Mouse (Mus musculus): ENCODE results near the gene Manbal. TPM values are rescaled to one million over a fixed set of nuclear protein-coding genes. Genes with fewer than 3 reads are reported as not detected.

Gene Manbal
- polyA plus RNA-seq, 2 experiments = 52.8 to 82.3 TPM

DNA sequence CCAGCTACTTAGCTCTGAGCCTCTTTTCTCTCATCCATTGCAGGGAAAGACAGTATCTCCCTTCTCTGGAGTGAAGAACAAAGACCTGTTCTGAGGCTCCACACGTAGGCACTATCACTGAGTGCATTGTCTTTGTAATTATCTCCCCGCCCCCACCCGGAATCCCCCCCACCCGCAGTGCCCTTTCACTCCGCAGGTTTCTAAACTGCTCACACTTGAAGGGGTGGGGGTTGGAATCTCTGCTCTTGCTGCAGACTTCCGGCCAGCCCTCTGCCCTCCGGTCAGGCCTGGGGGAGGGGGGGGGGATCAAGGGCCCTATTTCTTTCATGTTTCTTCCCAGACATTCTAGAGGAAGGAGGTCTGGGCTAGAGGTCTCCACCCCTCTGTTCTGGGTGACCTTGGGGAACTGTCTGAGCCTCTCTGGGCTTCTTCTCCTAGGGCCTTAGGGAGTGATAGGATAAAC lies 51.2 kb downstream of the Manbal start:
- Histone ChIP-seq H3K27ac (replicated peaks; ENCODE audit: low read depth, low read length) (no peak overlapping the region), H3K9me3 (ENCODE audit: control insufficient read depth, low read length) (no peaks in the 10 kb centered on the region), H3K9ac (ENCODE audit: low read depth, low read length, severe bottlenecking) (no peak overlapping the region), H3K4me3 (replicated peaks; ENCODE audit: low read length) (no peak overlapping the region), H3K4me2 (replicated peaks; ENCODE audit: low read depth, low read length, severe bottlenecking) (no peak overlapping the region), H3K4me1 (ENCODE audit: control insufficient read depth, insufficient read depth, low read length) (peaks cover 17% of the 10 kb centered on the region), H3K27me3 (ENCODE audit: control insufficient read depth, insufficient read depth, low read length) (no peaks in the 10 kb centered on the region), H3K36me3 (ENCODE audit: control insufficient read depth, insufficient read depth, low read length) (no peaks in the 10 kb centered on the region)
- DNase-seq (ENCODE audit: low spot score) (no peak), ATAC-seq (ENCODE audit: low FRiP score, low read depth) (no peak)
- 6% methylated on average over 7 of the region's 7 CpGs for WGBS
- TF ChIP-seq POLR2A (IDR thresholded peaks at IDR 0.05; ENCODE audit: borderline replicate concordance, extremely low read depth, insufficient read depth, insufficient read length) = no peak

- no peak for ATAC-seq (ENCODE audit: low FRiP score, low read depth)
- no peak for DNase-seq (ENCODE audit: low spot score)
- H3K27me3 ChIP-seq (ENCODE audit: control insufficient read depth, insufficient read depth, low read length) = no peaks in the 10 kb centered on the region
- no peak overlapping the region for H3K9ac ChIP-seq (ENCODE audit: low read depth, low read length, severe bottlenecking)
- no peak overlapping the region for H3K27ac ChIP-seq (replicated peaks; ENCODE audit: low read depth, low read length)
- no peak for TF ChIP-seq POLR2A (IDR thresholded peaks at IDR 0.05; ENCODE audit: borderline replicate concordance, extremely low read depth, insufficient read depth, insufficient read length)
- H3K4me2 ChIP-seq (replicated peaks; ENCODE audit: low read depth, low read length, severe bottlenecking) = no peak overlapping the region
- H3K36me3 ChIP-seq (ENCODE audit: control insufficient read depth, insufficient read depth, low read length) = no peaks in the 10 kb centered on the region
- H3K9me3 ChIP-seq (ENCODE audit: control insufficient read depth, low read length) = no peaks in the 10 kb centered on the region
- H3K4me1 ChIP-seq (ENCODE audit: control insufficient read depth, insufficient read depth, low read length) = peaks cover 18% of the 10 kb centered on the region
- H3K4me3 ChIP-seq (replicated peaks; ENCODE audit: low read length) = no peak overlapping the region
Observed at GRCm38 (mm10) chr2:157419506-157419905, 52.1 kb downstream of the Manbal start.

DNA sequence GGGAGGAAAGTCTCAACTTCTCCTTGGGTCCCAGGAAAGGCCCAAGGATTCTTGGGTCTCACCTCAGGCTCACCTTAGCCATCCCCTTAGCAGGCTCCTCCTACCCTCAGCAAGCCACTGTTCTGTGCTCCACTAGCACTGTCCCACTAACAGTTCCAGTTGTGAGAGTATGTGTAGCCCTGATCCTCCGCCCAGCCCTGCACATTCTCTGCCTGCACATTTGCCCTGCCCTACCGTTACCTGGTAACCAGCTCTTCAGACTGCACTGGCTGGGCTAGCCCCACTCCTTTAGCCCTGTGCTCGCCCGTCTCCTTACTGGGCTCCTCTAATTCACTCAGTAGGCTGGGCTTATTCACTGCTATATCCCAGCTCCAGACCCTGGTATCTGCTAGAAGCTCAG lies 53.0 kb downstream of the Manbal start:
- Histone ChIP-seq H3K4me2 (replicated peaks; ENCODE audit: low read depth, low read length, severe bottlenecking) (no peak overlapping the region), H3K4me1 (ENCODE audit: control insufficient read depth, insufficient read depth, low read length) (peaks cover 25% of the 10 kb centered on the region), H3K9ac (ENCODE audit: low read depth, low read length, severe bottlenecking) (no peak overlapping the region), H3K27me3 (ENCODE audit: control insufficient read depth, insufficient read depth, low read length) (no peaks in the 10 kb centered on the region), H3K27ac (replicated peaks; ENCODE audit: low read depth, low read length) (no peak overlapping the region), H3K36me3 (ENCODE audit: control insufficient read depth, insufficient read depth, low read length) (no peaks in the 10 kb centered on the region), H3K4me3 (replicated peaks; ENCODE audit: low read length) (no peak overlapping the region), H3K9me3 (ENCODE audit: control insufficient read depth, low read length) (no peaks in the 10 kb centered on the region)
- 84% methylated on average over 4 of the region's 4 CpGs for whole genome bisulfite sequencing
- TF ChIP-seq POLR2A (IDR thresholded peaks at IDR 0.05; ENCODE audit: borderline replicate concordance, extremely low read depth, insufficient read depth, insufficient read length) = no peak
- ATAC-seq (ENCODE audit: low FRiP score, low read depth) = no peak
- no peak for DNase-seq (ENCODE audit: low spot score)

DNA sequence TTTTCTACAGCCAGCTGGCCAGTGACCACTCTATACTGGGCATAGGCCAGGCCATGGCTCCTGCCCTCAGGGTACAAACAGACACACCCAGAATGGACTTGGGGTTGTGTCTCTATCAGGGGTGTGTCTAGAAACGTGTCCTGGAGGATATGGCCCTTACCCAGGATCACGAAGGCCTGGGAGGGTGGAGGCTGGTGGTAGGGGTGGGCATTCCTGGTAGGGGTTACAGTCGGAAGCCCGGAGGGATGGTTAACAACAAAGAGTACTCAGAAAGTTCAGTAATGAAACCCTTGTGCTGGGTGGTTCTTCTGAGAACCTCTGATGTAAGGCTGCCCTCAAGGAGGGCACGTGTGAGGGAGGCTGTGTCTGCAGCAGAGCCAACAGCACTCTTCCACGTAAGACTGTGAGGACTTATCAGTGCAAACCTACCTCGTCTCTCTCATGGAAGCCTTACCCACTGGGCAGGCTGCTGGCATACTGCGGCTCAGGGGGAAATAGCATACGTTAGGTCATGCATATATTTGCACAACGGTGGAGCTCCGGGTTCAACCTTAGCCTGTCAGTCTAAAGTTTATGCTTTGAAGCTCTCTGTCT lies 54.8 kb downstream of the Manbal start:
- Histone ChIP-seq H3K4me2 (replicated peaks; ENCODE audit: low read depth, low read length, severe bottlenecking) (no peak overlapping the region), H3K4me3 (replicated peaks; ENCODE audit: low read length) (no peak overlapping the region), H3K27me3 (ENCODE audit: control insufficient read depth, insufficient read depth, low read length) (no peaks in the 10 kb centered on the region), H3K27ac (replicated peaks; ENCODE audit: low read depth, low read length) (no peak overlapping the region), H3K9me3 (ENCODE audit: control insufficient read depth, low read length) (no peaks in the 10 kb centered on the region), H3K4me1 (ENCODE audit: control insufficient read depth, insufficient read depth, low read length) (peaks cover 32% of the 10 kb centered on the region), H3K36me3 (ENCODE audit: control insufficient read depth, insufficient read depth, low read length) (0 out of 2 replicates have a peak, but pooled peaks cover under 1% of the 10 kb centered on the region), H3K9ac (ENCODE audit: low read depth, low read length, severe bottlenecking) (no peak overlapping the region)
- DNase-seq (ENCODE audit: low spot score) = no peak
- no peak for TF ChIP-seq POLR2A (IDR thresholded peaks at IDR 0.05; ENCODE audit: borderline replicate concordance, extremely low read depth, insufficient read depth, insufficient read length)
- ATAC-seq (ENCODE audit: low FRiP score, low read depth) = no peak
- WGBS = 63% methylated on average over 11 of the region's 11 CpGs

GRCm38 (mm10) chr2:157422854-157423705 lies 55.7 kb downstream of the Manbal start:
- 42% methylated on average over 11 of the region's 11 CpGs for WGBS
- Histone ChIP-seq H3K4me1 (ENCODE audit: control insufficient read depth, insufficient read depth, low read length) (peaks cover 35% of the 10 kb centered on the region), H3K27ac (replicated peaks; ENCODE audit: low read depth, low read length) (peak overlapping the region; percentile 94; the same call in 1 of the 2 replicates), H3K36me3 (ENCODE audit: control insufficient read depth, insufficient read depth, low read length) (peaks cover 8% of the 10 kb centered on the region), H3K9me3 (ENCODE audit: control insufficient read depth, low read length) (no peaks in the 10 kb centered on the region), H3K27me3 (ENCODE audit: control insufficient read depth, insufficient read depth, low read length) (no peaks in the 10 kb centered on the region), H3K9ac (ENCODE audit: low read depth, low read length, severe bottlenecking) (peak overlapping the region; percentile 99), H3K4me2 (replicated peaks; ENCODE audit: low read depth, low read length, severe bottlenecking) (peak overlapping the region; percentile 78), H3K4me3 (replicated peaks; ENCODE audit: low read length) (peak overlapping the region; percentile 87)
- no peak for TF ChIP-seq POLR2A (IDR thresholded peaks at IDR 0.05; ENCODE audit: borderline replicate concordance, extremely low read depth, insufficient read depth, insufficient read length)
- ATAC-seq (ENCODE audit: low FRiP score, low read depth) (no peak; the same call in 1 of the 2 replicates), DNase-seq (ENCODE audit: low spot score) (peak; percentile 43)
